Mouse (Mus musculus): Measurements from ENCODE around the gene Hs3st3b1. TPM values are rescaled to one million over a fixed set of nuclear protein-coding genes. Genes with fewer than 3 reads are reported as not detected.
A peak's percentile ranks its signal among the peaks of the same experiment; 100 is the strongest.

Hs3st3b1 gene
- 2.5 and 2.6 TPM in 2 replicates for polyA plus RNA-seq (2015; fragmentation: Nextera tagmentation; extraction: Ambion mirVana)

DNA sequence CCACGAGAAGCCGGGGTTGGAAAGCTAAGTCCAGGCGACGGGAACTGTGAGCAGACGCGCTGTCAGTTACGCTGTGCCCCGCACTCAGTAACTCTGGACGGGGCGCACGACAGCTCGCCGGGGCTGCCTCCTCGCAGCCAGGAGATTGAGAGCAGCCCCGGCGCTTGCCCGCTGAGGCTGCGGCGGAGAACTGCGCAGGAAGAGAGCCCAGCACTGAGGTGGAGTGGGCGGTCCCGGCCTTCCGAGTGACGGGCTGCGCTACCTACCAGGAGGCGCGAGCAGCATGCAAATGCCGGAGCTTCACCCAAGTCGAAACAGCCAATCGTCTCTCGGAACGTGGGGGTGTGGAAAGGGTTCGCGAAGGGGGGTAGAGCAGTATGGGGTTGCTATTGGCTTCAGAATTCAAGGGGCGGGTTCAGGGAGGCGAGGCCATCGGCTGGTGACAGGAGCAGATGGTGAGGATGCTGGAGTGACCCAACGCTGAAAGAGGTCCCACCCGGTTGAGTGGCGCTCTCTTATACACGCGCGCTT lies at the start of gene Hs3st3b1:
TSS of gene Hs3st3b1 (minus strand) at position 200 of the 531 bp plus-strand sequence.
- no peak within 1 kb of the TSS; the same call in 1 of the 2 replicates for H3K27ac ChIP-seq (ENCODE audit: low read depth, low read length)
- under 1% methylated on average over 43 of the region's 43 CpGs for WGBS
- ATAC-seq, result peak; percentile 92

DNA sequence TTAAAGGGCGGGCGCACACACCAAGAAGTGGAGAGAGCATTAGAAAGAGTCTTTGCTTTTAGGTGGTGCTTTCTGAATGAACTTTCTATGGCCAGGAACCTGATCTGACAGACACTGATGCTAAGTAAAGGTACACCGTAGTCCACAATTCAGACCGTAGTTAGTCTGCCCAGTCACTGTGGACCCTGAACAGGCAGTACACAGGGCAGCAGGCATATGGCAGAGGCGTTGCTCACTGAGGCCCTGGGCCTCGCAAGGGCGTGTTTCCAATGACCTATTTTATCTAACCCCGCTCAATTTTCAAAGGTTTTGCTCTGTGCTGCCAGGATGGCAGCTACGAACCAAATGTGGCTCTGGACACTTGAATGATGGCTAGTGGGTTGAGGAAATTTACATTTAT lies 49.4 kb upstream of the Hs3st3b1 start:
- WGBS, result 52% methylated on average over 9 of the region's 9 CpGs

More for the DNA sequence above, at the start of gene Hs3st3b1:
- Histone ChIP-seq H3K27me3 (replicated peaks; ENCODE audit: control insufficient read depth, insufficient read depth, low read length) (peaks cover 69% of the 10 kb centered on the region), H3K4me2 (replicated peaks; ENCODE audit: low read depth) (peak within 1 kb of the TSS; percentile 84), H3K36me3 (ENCODE audit: control insufficient read depth, insufficient read depth) (no peaks in the 10 kb centered on the region), H3K4me1 (replicated peaks; ENCODE audit: control insufficient read depth, insufficient read depth, low read length) (peaks cover 5% of the 10 kb centered on the region; the same call in 1 of the 2 replicates), H3K9me3 (ENCODE audit: control insufficient read depth) (no peaks in the 10 kb centered on the region), H3K4me3 (ENCODE audit: low read depth, low read length) (peak within 1 kb of the TSS; percentile 58), H3K9ac (ENCODE audit: low read depth, low read length) (peak within 1 kb of the TSS; percentile 64)
- TF ChIP-seq CTCF (IDR thresholded peaks at IDR 0.05; ENCODE audit: low read depth), result no peak

DNA sequence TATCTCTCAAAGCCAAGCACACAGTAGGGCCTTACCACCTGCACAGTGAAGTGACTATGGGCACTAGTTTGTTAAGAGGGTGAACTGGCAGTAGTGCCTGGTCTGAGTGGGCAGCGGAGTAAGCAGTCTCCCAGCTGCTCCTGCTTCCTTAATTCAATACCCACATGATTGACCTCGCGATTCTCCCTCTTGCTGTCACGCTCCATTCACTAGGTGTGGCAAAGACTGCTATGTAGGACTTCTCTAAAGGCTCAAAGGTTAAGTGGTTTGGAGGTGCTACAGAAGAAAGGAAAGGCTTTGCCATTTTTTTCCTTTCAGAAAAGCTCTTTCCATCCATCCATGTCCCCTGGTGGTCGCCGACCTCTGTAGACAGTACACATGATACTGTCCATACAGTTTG lies 48.7 kb upstream of the Hs3st3b1 start:
- Histone ChIP-seq H3K9ac (ENCODE audit: low read depth, low read length) (no peak overlapping the region), H3K4me3 (ENCODE audit: low read depth, low read length) (no peak overlapping the region), H3K27ac (ENCODE audit: low read depth, low read length) (peak overlapping the region; percentile 73), H3K4me1 (replicated peaks; ENCODE audit: control insufficient read depth, insufficient read depth, low read length) (no peaks in the 10 kb centered on the region), H3K4me2 (replicated peaks; ENCODE audit: low read depth) (no peak overlapping the region), H3K36me3 (ENCODE audit: control insufficient read depth, insufficient read depth) (peaks cover 11% of the 10 kb centered on the region; the same call in 1 of the 2 replicates), H3K9me3 (ENCODE audit: control insufficient read depth) (no peaks in the 10 kb centered on the region), H3K27me3 (replicated peaks; ENCODE audit: control insufficient read depth, insufficient read depth, low read length) (no peaks in the 10 kb centered on the region)
- TF ChIP-seq CTCF (IDR thresholded peaks at IDR 0.05; ENCODE audit: low read depth), result no peak
- WGBS, result 71% methylated on average over 6 of the region's 6 CpGs
- peak; percentile 69 for ATAC-seq

More for the DNA sequence above, 49.4 kb upstream of the Hs3st3b1 start:
- no peaks in the 10 kb centered on the region for H3K9me3 ChIP-seq (ENCODE audit: control insufficient read depth)
- no peaks in the 10 kb centered on the region for H3K27me3 ChIP-seq (replicated peaks; ENCODE audit: control insufficient read depth, insufficient read depth, low read length)
- peak; percentile 89 for ATAC-seq
- H3K4me3 ChIP-seq (ENCODE audit: low read depth, low read length), result no peak overlapping the region
- no peaks in the 10 kb centered on the region for H3K4me1 ChIP-seq (replicated peaks; ENCODE audit: control insufficient read depth, insufficient read depth, low read length)
- peaks cover 11% of the 10 kb centered on the region; the same call in 1 of the 2 replicates for H3K36me3 ChIP-seq (ENCODE audit: control insufficient read depth, insufficient read depth)
- H3K4me2 ChIP-seq (replicated peaks; ENCODE audit: low read depth), result no peak overlapping the region
- peak overlapping the region; percentile 73 for H3K27ac ChIP-seq (ENCODE audit: low read depth, low read length)
- TF ChIP-seq CTCF (IDR thresholded peaks at IDR 0.05; ENCODE audit: low read depth), result no peak
- no peak overlapping the region for H3K9ac ChIP-seq (ENCODE audit: low read depth, low read length)

DNA sequence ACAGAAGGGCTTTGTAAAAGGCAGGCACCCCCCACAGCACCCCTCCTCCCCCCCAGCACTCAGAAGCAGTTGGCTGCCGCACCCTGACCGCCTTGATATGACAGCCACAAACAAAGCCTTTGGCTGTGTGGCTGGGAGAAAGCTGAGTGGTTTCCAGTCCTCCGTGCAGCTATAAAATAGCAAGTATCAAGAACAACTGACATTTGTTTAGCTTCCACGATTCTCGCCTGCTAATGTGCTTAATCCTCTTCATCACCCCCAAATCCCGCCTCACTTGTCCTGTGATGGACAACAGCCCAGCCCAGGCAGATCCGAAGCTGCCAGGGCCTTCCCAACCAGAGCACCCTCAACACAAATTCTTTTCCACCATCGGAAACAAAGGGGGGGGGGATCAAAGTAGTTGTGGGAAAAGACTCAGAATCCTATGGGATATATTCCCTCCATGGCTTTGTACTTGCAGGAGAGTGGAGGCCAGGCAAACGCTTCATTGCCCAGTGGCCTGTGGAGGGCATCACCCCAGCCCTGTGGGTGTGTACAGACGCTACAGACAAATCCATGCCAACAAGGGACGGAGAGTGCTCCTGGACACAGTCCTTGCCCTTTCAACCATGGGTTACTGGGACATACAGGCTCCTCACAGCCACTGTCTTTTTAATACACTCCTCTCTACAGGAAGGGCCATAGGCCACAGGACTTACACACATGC lies 47.3 kb upstream of the Hs3st3b1 start:
- Histone ChIP-seq H3K4me1 (replicated peaks; ENCODE audit: control insufficient read depth, insufficient read depth, low read length) (no peaks in the 10 kb centered on the region), H3K27me3 (replicated peaks; ENCODE audit: control insufficient read depth, insufficient read depth, low read length) (no peaks in the 10 kb centered on the region), H3K9ac (ENCODE audit: low read depth, low read length) (no peak overlapping the region), H3K4me3 (ENCODE audit: low read depth, low read length) (no peak overlapping the region), H3K4me2 (replicated peaks; ENCODE audit: low read depth) (no peak overlapping the region), H3K9me3 (ENCODE audit: control insufficient read depth) (no peaks in the 10 kb centered on the region), H3K27ac (ENCODE audit: low read depth, low read length) (no peak overlapping the region), H3K36me3 (ENCODE audit: control insufficient read depth, insufficient read depth) (peaks cover 9% of the 10 kb centered on the region; the same call in 1 of the 2 replicates)
- WGBS, result 62% methylated on average over 11 of the region's 11 CpGs
- TF ChIP-seq CTCF (IDR thresholded peaks at IDR 0.05; ENCODE audit: low read depth), result no peak
- no peak for ATAC-seq

DNA sequence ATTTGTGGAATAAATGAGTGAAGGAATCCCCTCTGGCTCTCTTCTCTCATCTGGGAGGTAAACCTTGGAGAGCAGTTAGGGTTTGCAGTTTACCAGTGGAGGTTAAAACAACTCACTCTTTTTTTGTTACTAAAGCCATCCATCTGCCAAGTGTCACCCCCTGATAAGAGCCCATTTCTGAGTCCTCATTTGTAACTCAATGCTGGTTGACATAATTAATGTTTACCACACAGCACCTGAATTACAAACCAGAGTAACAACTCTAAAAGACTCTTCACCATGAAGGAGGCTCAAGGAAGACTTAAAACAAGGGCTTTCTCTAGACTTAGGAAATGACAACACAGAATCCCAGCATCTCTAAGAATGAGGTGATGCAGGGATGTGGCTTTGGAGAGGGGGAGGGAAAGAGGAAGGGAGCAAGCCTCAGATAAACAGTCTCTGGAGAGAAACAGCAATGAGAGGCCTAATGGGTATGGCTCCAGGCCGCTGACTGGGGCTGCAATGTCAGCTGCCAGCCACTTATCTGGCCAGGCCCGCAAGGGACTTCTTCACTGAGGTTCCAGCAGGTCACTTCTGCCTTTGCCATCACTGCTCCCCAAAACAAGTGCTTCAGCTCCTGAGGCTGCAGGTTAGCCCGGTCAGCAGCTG lies 46.4 kb upstream of the Hs3st3b1 start:
- Histone ChIP-seq H3K27ac (ENCODE audit: low read depth, low read length) (no peak overlapping the region), H3K9me3 (ENCODE audit: control insufficient read depth) (no peaks in the 10 kb centered on the region), H3K4me3 (ENCODE audit: low read depth, low read length) (no peak overlapping the region), H3K4me1 (replicated peaks; ENCODE audit: control insufficient read depth, insufficient read depth, low read length) (no peaks in the 10 kb centered on the region), H3K4me2 (replicated peaks; ENCODE audit: low read depth) (no peak overlapping the region), H3K9ac (ENCODE audit: low read depth, low read length) (no peak overlapping the region), H3K27me3 (replicated peaks; ENCODE audit: control insufficient read depth, insufficient read depth, low read length) (no peaks in the 10 kb centered on the region), H3K36me3 (ENCODE audit: control insufficient read depth, insufficient read depth) (peaks cover 15% of the 10 kb centered on the region; the same call in 1 of the 2 replicates)
- WGBS, result 65% methylated on average over 3 of the region's 3 CpGs
- TF ChIP-seq CTCF (IDR thresholded peaks at IDR 0.05; ENCODE audit: low read depth), result no peak
- no peak for ATAC-seq

All from intestine, postnatal 0 days (tissue).